Mouse (Mus musculus) embryo, embryonic 10.5 days (tissue): ENCODE results near the gene Mical2.

Source experiments
- DNase-seq: peaks from one replicate; pipeline ENCODE4 v3.0.0-alpha.2; 2015; ENCODE audit warnings: low spot score

Mical2 gene

GRCm38 (mm10) chr7:112313670-112314069 lies 88.0 kb downstream of the Mical2 start:
- DNase-seq: no peak

- DNase-seq: no peak
These were observed 90.6 kb downstream of the Mical2 start for GRCm38 (mm10) chr7:112316239-112316638.

- DNase-seq: no peak
These were observed 91.8 kb downstream of the Mical2 start for GRCm38 (mm10) chr7:112317491-112317890.

- no peak for DNase-seq
These were observed 92.7 kb downstream of the Mical2 start for GRCm38 (mm10) chr7:112318306-112318705.

- DNase-seq: no peak
These were observed 93.8 kb downstream of the Mical2 start for GRCm38 (mm10) chr7:112319419-112319818.

GRCm38 (mm10) chr7:112320052-112320730 lies 94.5 kb downstream of the Mical2 start:
- DNase-seq: no peak

GRCm38 (mm10) chr7:112321798-112322794 lies 96.4 kb downstream of the Mical2 start:
- no peak for DNase-seq

- no peak for DNase-seq
These were observed 98.9 kb downstream of the Mical2 start for GRCm38 (mm10) chr7:112324577-112324976.

GRCm38 (mm10) chr7:112326852-112327251 lies 101.2 kb downstream of the Mical2 start:
- DNase-seq: no peak

- DNase-seq: peak; percentile 73
These were observed 103.3 kb downstream of the Mical2 start for GRCm38 (mm10) chr7:112328969-112329368.

GRCm38 (mm10) chr7:112329496-112329895 lies 103.8 kb downstream of the Mical2 start:
- DNase-seq: no peak

GRCm38 (mm10) chr7:112330935-112331334 lies 105.3 kb downstream of the Mical2 start:
- no peak for DNase-seq

GRCm38 (mm10) chr7:112331804-112332203 lies 106.1 kb downstream of the Mical2 start:
- no peak for DNase-seq

- DNase-seq: no peak
These were observed 106.8 kb downstream of the Mical2 start for GRCm38 (mm10) chr7:112332426-112332825.

GRCm38 (mm10) chr7:112333404-112333803 lies 107.7 kb downstream of the Mical2 start:
- no peak for DNase-seq

- DNase-seq: no peak
These were observed 110.6 kb downstream of the Mical2 start for GRCm38 (mm10) chr7:112336213-112336631.

GRCm38 (mm10) chr7:112336769-112337168 lies 111.1 kb downstream of the Mical2 start:
- DNase-seq: no peak

GRCm38 (mm10) chr7:112337736-112338135 lies 112.1 kb downstream of the Mical2 start:
- DNase-seq: no peak

GRCm38 (mm10) chr7:112341052-112341451 lies 115.4 kb downstream of the Mical2 start:
- DNase-seq: no peak

GRCm38 (mm10) chr7:112345687-112346086 lies 120.0 kb downstream of the Mical2 start:
- DNase-seq: no peak

GRCm38 (mm10) chr7:112351541-112351940 lies 125.9 kb downstream of the Mical2 start:
- DNase-seq: peak; percentile 82

GRCm38 (mm10) chr7:112352005-112352404 lies 126.3 kb downstream of the Mical2 start:
- DNase-seq: peak; percentile 28

- DNase-seq: no peak
These were observed 127.4 kb downstream of the Mical2 start for GRCm38 (mm10) chr7:112353011-112353410.
